32 mouse cellular contexts compared by ENCODE assay signal in the genomic region with DNA sequence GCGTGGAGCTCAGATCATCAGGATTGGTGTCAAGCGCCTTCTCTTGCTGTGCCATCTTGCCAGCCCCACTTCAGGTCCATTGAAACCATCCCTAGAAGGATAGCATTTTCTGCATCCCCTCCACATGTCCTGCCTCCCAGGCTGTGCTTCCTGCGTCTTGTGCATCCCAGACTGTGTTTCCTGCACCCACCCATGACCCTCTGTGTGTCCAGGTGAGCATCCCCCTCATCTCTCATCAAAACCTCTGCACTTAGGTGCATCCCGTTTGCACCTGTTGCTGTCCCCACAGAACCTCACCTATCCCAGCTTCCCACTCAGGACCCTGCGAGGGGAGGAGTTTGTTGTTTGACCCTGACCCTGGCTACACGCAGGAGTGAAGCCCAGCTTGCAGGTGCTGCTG.
"Had no signal": no experiment of that assay in that cellular context is flagged by ENCODE, and none has a peak within 500 bp of the region (broad histone marks: within the 10 kb centered on the region; RNA-seq: fewer than 3 reads in every experiment).

No protein-coding gene starts in this region.

- H3K27me3 ChIP-seq: heart, embryonic 12.5 days; heart, embryonic 13.5 days; hindbrain, embryonic 12.5 days; hindbrain, embryonic 15.5 days; intestine, embryonic 15.5 days; kidney, embryonic 15.5 days had no signal

- ATAC-seq: hindbrain, embryonic 16.5 days; hindbrain, postnatal 0 days; inflammation-experienced regulatory T-cells, adult 6 months; intestine, embryonic 15.5 days; intestine, embryonic 16.5 days; intestine, postnatal 0 days had no signal

- H3K9me3 ChIP-seq: heart, embryonic 10.5 days; heart, embryonic 13.5 days; heart, embryonic 15.5 days; hindbrain, embryonic 10.5 days; hindbrain, embryonic 12.5 days; hindbrain, embryonic 13.5 days; hindbrain, embryonic 15.5 days; intestine, embryonic 15.5 days; kidney, embryonic 15.5 days had no signal

- DNase-seq: heart, adult 2 months; heart, postnatal 10 days; heart, postnatal 14 days; heart, postnatal 36 days; heart, postnatal 4 days; kidney, adult 11 months; kidney, adult 18-20 months; kidney, adult 2 months; kidney, adult 8-10 months; kidney, adult 9 months; kidney, postnatal 10 days; kidney, postnatal 14 days; kidney, postnatal 36 days; kidney, postnatal 4 days; layer of hippocampus, adult 9-11 months; layer of hippocampus, postnatal 36 days had no signal

- H3K4me3 ChIP-seq: heart, adult 2 months; heart, embryonic 10.5 days; heart, embryonic 12.5 days; heart, embryonic 13.5 days; heart, embryonic 15.5 days; hindbrain, embryonic 10.5 days; hindbrain, embryonic 12.5 days; hindbrain, embryonic 13.5 days; hindbrain, embryonic 15.5 days; intestine, embryonic 15.5 days; kidney, embryonic 15.5 days; layer of hippocampus, adult 2 months had no signal

- H3K4me1 ChIP-seq: heart, embryonic 10.5 days; heart, embryonic 12.5 days; heart, embryonic 13.5 days; heart, embryonic 15.5 days; intestine, embryonic 15.5 days; kidney, embryonic 15.5 days had no signal

- H3K36me3 ChIP-seq: heart, embryonic 10.5 days; heart, embryonic 12.5 days; heart, embryonic 13.5 days; heart, embryonic 15.5 days; hindbrain, embryonic 10.5 days; hindbrain, embryonic 12.5 days; hindbrain, embryonic 13.5 days; hindbrain, embryonic 15.5 days; intestine, embryonic 15.5 days; kidney, embryonic 15.5 days had no signal
